Mouse (Mus musculus): ENCODE results near the gene Nxph1.

Gene Nxph1

GRCm38 (mm10) chr6:9124321-9124914 lies 176.2 kb downstream of the Nxph1 start:
- DNase-seq (ENCODE audit: low spot score in 2 of 2): no peak

GRCm38 (mm10) chr6:9133589-9134279 lies 185.5 kb downstream of the Nxph1 start:
- no peak for DNase-seq (ENCODE audit: low spot score in 2 of 2)

- no peak for DNase-seq (ENCODE audit: low spot score in 2 of 2)
Observed at GRCm38 (mm10) chr6:9147966-9148365, 199.7 kb downstream of the Nxph1 start.

- DNase-seq (ENCODE audit: low spot score in 2 of 2): no peak
Observed at GRCm38 (mm10) chr6:9149791-9150190, 201.6 kb downstream of the Nxph1 start.

GRCm38 (mm10) chr6:9159191-9159590 lies 211.0 kb downstream of the Nxph1 start:
- no peak for DNase-seq (ENCODE audit: low spot score in 2 of 2)

- no peak for DNase-seq (ENCODE audit: low spot score in 2 of 2)
Observed at GRCm38 (mm10) chr6:9182477-9182876, 234.2 kb downstream of the Nxph1 start.

GRCm38 (mm10) chr6:9210730-9211129 lies 262.5 kb downstream of the Nxph1 start:
- DNase-seq (ENCODE audit: low spot score in 2 of 2): no peak

- DNase-seq (ENCODE audit: low spot score in 2 of 2): no peak
Observed at GRCm38 (mm10) chr6:9220724-9221453, 272.7 kb downstream of the Nxph1 start.

GRCm38 (mm10) chr6:9234802-9235201 lies 286.6 kb downstream of the Nxph1 start:
- no peak for DNase-seq (ENCODE audit: low spot score in 2 of 2)

GRCm38 (mm10) chr6:9267998-9268397 lies 319.8 kb downstream of the Nxph1 start:
- DNase-seq (ENCODE audit: low spot score in 2 of 2): no peak

All from thymus, postnatal 10 days (tissue).